Mouse (Mus musculus): ENCODE results near the gene Ptprg.

GRCm38 (mm10) chr14:12220540-12220939 lies 667.2 kb downstream of the Ptprg start:
- TF ChIP-seq CTCF (IDR thresholded peaks at IDR 0.05; ENCODE audit: low read depth) (no peak), EP300 (IDR thresholded peaks at IDR 0.05; ENCODE audit: low read depth) (no peak)
